Mouse (Mus musculus) splenic B cell, adult 2 months (primary cell): ENCODE data around the gene Lpar2.

Source experiments
- DNase-seq: peaks from one replicate; pipeline ENCODE4 v3.0.0-alpha.2; 2011; ENCODE audit warnings: low read depth, low spot score
- H3K27me3 ChIP-seq: 2 replicates; pipeline ENCODE4 v1.6.1; 2012; ENCODE audit warnings: mild to moderate bottlenecking, low read length, moderate library complexity, mixed read lengths; ENCODE audit not compliant: control insufficient read depth, poor library complexity, insufficient read depth, severe bottlenecking
- H3K36me3 ChIP-seq: 2 replicates; pipeline ENCODE4 v1.6.1; 2012; ENCODE audit warnings: mild to moderate bottlenecking, low read length, moderate library complexity, mixed read lengths; ENCODE audit not compliant: control insufficient read depth, poor library complexity, insufficient read depth, severe bottlenecking

The Lpar2 gene

GRCm38 (mm10) chr8:69822386-69823191 is at the start of gene Lpar2:
TSS of gene Lpar2 (plus strand) at chr8:69822429.
- peak; percentile 88 for DNase-seq
- Histone ChIP-seq H3K36me3 (peaks cover 3% of the 10 kb centered on the region), H3K27me3 (no peaks in the 10 kb centered on the region)

GRCm38 (mm10) chr8:69774503-69775148 is 47.6 kb upstream of the Lpar2 start, which contains the start of gene Gm20422:
TSS of gene Gm20422 (minus strand) at chr8:69774886.
- no peaks in the 10 kb centered on the region for H3K36me3 ChIP-seq
- H3K27me3 ChIP-seq, result no peaks in the 10 kb centered on the region
- DNase-seq, result peak; percentile 98

GRCm38 (mm10) chr8:69775149-69775534 is 47.1 kb upstream of the Lpar2 start:
- no peaks in the 10 kb centered on the region for H3K27me3 ChIP-seq
- no peaks in the 10 kb centered on the region for H3K36me3 ChIP-seq
- no peak for DNase-seq

- no peaks in the 10 kb centered on the region for H3K36me3 ChIP-seq
- no peaks in the 10 kb centered on the region for H3K27me3 ChIP-seq
- no peak for DNase-seq
Measured at GRCm38 (mm10) chr8:69777111-69777510, 45.1 kb upstream of the Lpar2 start.

GRCm38 (mm10) chr8:69789105-69789504 is 33.1 kb upstream of the Lpar2 start:
- no peak for DNase-seq
- no peaks in the 10 kb centered on the region for H3K27me3 ChIP-seq
- H3K36me3 ChIP-seq, result peaks cover 1% of the 10 kb centered on the region; the same call in 1 of the 2 replicates

- H3K36me3 ChIP-seq, result peaks cover 1% of the 10 kb centered on the region; the same call in 1 of the 2 replicates
- no peaks in the 10 kb centered on the region for H3K27me3 ChIP-seq
- no peak for DNase-seq
Measured at GRCm38 (mm10) chr8:69789731-69790130, 32.5 kb upstream of the Lpar2 start.

- H3K36me3 ChIP-seq, result peaks cover 1% of the 10 kb centered on the region; the same call in 1 of the 2 replicates
- no peaks in the 10 kb centered on the region for H3K27me3 ChIP-seq
- DNase-seq, result peak; percentile 16
Measured at GRCm38 (mm10) chr8:69790364-69790763, 31.9 kb upstream of the Lpar2 start.

- peak; percentile 92 for DNase-seq
- peaks cover 1% of the 10 kb centered on the region for H3K36me3 ChIP-seq
- H3K27me3 ChIP-seq, result no peaks in the 10 kb centered on the region
Measured at GRCm38 (mm10) chr8:69790773-69791367, 31.4 kb upstream of the Lpar2 start, which contains the start of the genes Atp13a1 and Zfp866. TSS of gene Atp13a1 (plus strand) at chr8:69791163. TSS of gene Zfp866 (minus strand) at chr8:69791178.

GRCm38 (mm10) chr8:69791415-69792068 is 30.7 kb upstream of the Lpar2 start:
- Histone ChIP-seq H3K27me3 (no peaks in the 10 kb centered on the region), H3K36me3 (peaks cover 3% of the 10 kb centered on the region)
- peak; percentile 40 for DNase-seq

GRCm38 (mm10) chr8:69793666-69794065 is 28.6 kb upstream of the Lpar2 start:
- Histone ChIP-seq H3K27me3 (no peaks in the 10 kb centered on the region), H3K36me3 (peaks cover 6% of the 10 kb centered on the region)
- no peak for DNase-seq

- Histone ChIP-seq H3K27me3 (no peaks in the 10 kb centered on the region), H3K36me3 (peaks cover 8% of the 10 kb centered on the region)
- no peak for DNase-seq
Measured at GRCm38 (mm10) chr8:69794096-69794495, 28.1 kb upstream of the Lpar2 start.

- DNase-seq, result no peak
- H3K27me3 ChIP-seq, result no peaks in the 10 kb centered on the region
- peaks cover 12% of the 10 kb centered on the region for H3K36me3 ChIP-seq
Measured at GRCm38 (mm10) chr8:69794901-69795300, 27.3 kb upstream of the Lpar2 start.

- DNase-seq, result no peak
- peaks cover 14% of the 10 kb centered on the region for H3K36me3 ChIP-seq
- H3K27me3 ChIP-seq, result no peaks in the 10 kb centered on the region
Measured at GRCm38 (mm10) chr8:69796721-69797345, 25.4 kb upstream of the Lpar2 start.

GRCm38 (mm10) chr8:69797661-69798060 is 24.6 kb upstream of the Lpar2 start:
- DNase-seq, result no peak
- Histone ChIP-seq H3K27me3 (no peaks in the 10 kb centered on the region), H3K36me3 (peaks cover 14% of the 10 kb centered on the region)
